Mouse (Mus musculus) left cerebral cortex, adult 11 months (tissue): ENCODE measurements around the gene Ppp1r1b.
A peak's percentile ranks its signal among the peaks of the same experiment; 100 is the strongest.
"Not testable (repeated sequence)": the region's sequence is repeated elsewhere in the genome, so short reads cannot be mapped to it uniquely, and the experiment has no call there.

Source experiments
- DNase-seq: peaks from one replicate; pipeline ENCODE4 v3.0.0; 2022; ENCODE audit warnings: low spot score

Gene Ppp1r1b

GRCm38 (mm10) chr11:98373244-98373643 is 25.0 kb downstream of the Ppp1r1b start:
- DNase-seq, result no peak

- DNase-seq, result no peak
Measured at GRCm38 (mm10) chr11:98374266-98374665, 26.1 kb downstream of the Ppp1r1b start.

DNA sequence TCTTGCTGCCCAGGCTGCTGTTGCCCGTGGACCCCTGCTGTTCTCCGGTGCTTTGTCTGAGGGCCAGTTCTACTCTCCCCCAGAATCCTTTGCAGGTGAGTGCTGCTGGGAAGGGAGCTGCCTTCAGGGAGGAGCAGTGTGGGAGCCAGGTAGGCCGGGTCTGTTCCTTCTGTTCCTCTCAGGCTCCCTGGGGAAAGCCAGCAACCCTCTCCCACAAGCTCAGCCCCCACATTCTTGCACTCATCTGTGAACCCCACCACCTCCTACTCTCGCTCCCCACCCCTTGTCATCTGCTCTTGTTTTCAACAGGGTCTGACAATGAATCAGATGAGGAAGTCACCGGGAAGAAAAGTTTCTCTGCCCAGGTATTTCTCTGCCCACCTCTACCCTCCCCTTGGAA is 28.6 kb downstream of the Ppp1r1b start:
- DNase-seq, result no peak

DNA sequence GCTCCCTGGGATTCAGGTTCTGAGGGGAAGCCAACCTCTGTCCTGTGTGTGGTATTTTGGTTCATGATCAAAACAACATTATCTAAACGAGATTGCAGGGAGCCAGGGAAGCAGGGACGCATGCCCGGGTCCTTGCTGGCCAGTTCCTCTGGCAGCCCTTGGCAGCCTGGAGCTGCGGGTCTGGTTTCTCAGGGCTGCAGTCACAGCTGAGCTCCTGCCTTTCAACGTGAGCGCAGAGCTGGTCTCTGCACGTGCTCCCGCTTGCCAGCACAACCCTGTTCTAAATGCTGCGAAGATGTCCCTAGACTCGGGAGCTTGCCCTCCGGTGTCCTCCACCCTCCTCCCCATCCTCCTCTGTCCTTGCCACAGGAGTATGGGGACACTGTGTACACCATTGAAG is 29.6 kb downstream of the Ppp1r1b start:
- DNase-seq, result no peak

- no peak for DNase-seq
Measured at GRCm38 (mm10) chr11:98379379-98379778, 31.2 kb downstream of the Ppp1r1b start.

GRCm38 (mm10) chr11:98380106-98380505 is 31.9 kb downstream of the Ppp1r1b start:
- DNase-seq, result no peak

- DNase-seq, result no peak
Measured at GRCm38 (mm10) chr11:98381651-98382050, 33.4 kb downstream of the Ppp1r1b start.

- not testable (repeated sequence) for DNase-seq
Measured at GRCm38 (mm10) chr11:98382405-98382804, 34.2 kb downstream of the Ppp1r1b start.

- DNase-seq, result no peak
Measured at GRCm38 (mm10) chr11:98383261-98384030, 35.2 kb downstream of the Ppp1r1b start, which contains the start of gene Tcap. TSS of gene Tcap (plus strand) at chr11:98383811.

DNA sequence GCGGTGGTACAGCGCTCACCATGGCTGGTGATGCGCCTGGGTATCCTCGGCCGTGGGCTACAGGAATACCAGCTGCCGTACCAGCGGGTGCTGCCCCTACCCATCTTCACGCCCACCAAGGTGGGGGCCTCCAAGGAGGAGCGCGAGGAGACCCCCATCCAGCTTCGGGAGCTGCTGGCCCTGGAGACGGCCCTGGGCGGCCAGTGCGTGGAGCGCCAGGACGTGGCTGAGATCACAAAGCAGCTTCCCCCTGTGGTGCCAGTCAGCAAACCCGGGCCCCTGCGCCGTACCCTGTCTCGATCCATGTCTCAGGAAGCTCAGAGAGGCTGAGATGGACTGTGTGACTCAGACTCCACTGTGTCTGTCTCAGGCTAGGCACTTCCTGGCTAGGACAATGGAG is 36.0 kb downstream of the Ppp1r1b start:
- DNase-seq, result no peak

GRCm38 (mm10) chr11:98384721-98385637 is 36.8 kb downstream of the Ppp1r1b start:
- DNase-seq, result no peak

DNA sequence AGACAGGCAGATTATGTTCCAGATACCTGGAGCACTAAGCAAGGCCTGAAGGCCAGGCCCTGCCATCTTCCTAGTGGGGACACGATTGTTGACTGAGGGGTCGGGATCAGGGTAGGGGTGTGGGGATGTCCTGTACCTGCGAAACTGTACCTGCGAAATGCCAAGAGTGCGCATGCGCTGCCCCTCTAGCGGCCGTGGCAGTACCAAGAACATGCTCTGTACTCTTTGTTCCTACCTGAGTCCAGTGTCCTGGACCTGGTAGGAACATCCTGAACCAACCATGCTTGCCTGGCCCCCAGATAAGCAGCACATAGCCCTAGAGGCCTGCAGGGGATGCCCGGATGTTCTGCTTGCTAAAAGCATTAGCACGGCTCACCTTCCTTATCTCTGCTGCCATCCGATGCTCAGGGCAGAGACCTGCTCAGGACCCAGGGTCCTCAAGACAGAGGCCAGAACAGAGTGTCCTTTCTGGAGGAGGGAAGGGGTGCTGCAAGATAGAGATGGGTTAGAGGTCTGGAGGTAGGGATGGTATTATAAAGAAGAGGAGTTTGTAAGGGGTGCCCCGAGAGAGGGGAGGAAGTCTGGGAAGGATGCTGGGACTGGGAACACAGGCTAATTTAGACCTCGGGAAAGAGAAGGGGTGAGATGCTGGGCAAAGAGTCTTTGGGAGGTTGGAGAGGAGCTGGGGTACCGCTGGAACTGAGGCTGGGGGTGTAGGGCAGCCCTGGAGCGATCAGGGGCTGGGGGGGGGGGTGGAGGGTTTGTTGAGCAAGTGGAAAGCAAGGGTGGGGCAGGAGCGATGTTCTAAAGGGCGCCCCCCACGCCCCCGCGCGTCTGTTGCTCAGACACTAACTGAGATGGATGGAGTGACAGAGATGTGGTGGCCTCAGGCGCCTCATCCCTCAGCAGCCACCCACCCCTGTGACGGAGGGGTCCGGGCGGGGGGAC is 37.7 kb downstream of the Ppp1r1b start, which contains the start of gene Pnmt:
Pnmt (plus strand) TSS at position 813 of the 948 bp plus-strand sequence.
- DNase-seq, result no peak

DNA sequence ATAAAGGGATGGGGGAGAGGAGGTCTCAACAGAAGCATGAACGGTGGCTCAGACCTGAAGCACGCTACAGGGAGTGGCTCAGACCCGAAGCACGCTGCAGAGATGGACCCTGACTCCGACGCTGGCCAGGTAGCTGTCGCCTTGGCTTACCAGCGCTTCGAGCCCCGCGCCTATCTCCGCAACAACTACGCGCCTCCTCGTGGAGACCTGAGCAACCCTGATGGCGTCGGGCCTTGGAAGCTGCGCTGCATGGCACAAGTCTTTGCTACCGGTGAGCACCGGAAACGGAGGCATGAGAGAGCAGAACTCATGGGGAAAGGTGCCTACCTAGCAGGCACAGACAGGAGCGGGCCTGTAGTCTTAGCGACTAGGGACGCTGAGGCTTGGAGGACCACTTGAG is 38.4 kb downstream of the Ppp1r1b start:
- DNase-seq, result no peak

- DNase-seq, result no peak
Measured at GRCm38 (mm10) chr11:98387056-98387577, 38.9 kb downstream of the Ppp1r1b start.

DNA sequence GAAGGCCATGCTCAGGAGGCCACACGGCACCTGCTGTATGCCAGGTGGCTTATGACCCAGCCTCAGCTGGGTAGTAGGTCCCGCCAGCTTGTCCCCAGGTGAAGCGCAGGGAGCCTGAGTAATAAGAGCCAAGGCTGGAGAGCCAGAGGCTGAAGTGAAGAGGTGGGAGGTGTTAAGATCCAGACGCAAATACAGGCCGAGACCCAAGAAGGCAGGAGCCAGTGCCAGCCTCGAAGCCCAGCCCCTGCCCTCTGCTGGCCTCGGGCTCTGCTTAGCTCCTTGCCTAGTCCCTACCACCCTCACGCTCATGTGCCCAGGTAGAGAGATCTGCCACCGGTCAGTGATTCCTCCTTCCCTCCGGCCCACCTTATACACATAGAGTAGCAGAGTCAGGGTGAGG is 40.1 kb downstream of the Ppp1r1b start:
- DNase-seq, result no peak

DNA sequence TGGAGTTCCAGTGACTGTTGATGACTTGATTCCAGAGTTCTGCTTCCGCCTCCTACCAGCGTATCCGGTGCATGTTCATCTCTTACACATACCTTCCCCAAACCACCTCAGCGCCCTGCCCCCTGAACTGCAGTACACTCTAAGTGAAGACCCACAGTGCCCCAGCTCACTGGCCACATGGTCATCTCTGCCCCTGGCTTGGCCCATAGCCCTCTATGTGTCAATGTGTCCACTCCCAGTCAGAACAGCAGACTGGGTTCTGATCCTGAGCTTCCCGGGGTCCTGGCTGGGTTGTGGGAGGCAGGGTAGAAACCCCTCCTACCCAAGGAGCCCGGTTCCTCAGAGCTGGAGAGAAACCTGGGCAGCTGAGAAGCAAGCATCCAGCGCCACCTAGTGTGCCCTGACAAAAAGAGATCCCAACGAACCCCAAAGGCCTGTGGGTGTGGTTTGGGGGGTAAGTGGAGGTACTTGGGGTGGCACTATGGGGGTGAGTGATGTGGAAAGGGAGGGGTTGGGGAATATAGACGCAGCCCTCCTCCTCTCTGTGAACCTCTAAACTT is 41.1 kb downstream of the Ppp1r1b start:
- peak; percentile 61 for DNase-seq

DNA sequence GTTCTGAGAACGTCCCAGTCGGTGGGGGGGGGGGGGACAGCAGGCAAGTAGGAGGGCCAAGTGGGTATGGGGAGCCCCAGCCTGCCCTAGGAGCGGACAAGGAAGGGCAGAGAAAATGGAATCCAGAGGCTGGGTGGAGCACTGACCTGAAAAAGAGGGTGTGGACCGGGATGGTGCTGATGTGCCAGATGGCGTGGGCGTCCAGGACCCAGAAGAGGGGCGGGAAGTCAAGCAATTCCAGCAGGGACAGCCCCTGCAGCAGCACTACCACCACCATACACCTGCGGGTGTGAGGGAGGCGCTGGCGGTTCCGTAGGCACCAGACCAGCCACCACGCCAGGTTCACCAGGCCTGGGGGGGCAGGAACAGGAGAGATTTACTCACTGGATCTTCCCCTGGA is 41.9 kb downstream of the Ppp1r1b start:
- DNase-seq, result no peak

DNA sequence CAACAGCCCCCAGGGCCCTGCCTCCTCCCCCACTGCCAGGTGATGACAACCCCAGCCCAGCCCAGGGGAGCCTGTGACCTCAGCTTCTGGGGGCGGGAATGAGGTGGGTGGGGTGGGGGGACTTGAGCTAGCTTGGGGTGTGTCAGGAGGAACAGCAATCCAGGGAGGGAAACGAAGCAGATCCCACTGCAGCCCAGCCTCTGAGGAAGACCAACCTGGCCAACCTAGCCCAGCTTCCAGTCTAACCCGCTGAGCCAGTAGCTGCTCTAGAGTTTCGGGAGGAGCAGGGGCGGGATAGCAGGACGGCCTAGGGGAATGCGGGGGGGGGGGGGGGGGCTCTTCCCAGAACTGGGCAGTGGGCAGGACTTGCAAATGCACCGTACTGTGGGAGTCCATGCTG is 43.8 kb downstream of the Ppp1r1b start:
- no peak for DNase-seq

DNA sequence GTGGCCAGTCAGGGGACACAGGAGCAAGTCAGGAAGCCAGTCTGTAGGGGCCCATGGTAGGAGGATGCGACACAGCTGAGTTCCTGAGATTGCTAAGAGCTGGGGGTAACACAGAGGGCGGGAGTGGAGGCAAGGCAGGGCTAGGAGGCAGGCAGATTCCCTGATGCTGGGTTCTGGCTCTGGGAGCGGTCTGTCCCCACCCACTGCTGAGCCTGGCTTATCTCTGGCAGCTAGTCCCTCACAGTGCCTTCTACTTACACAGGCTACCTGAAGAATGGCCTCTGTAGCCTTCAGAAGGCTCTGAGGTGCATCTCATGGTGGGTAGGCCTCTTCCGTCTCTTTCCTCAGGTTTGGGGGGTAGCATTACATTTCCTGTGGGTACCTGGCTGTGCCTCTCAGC is 44.4 kb downstream of the Ppp1r1b start:
- no peak for DNase-seq

DNA sequence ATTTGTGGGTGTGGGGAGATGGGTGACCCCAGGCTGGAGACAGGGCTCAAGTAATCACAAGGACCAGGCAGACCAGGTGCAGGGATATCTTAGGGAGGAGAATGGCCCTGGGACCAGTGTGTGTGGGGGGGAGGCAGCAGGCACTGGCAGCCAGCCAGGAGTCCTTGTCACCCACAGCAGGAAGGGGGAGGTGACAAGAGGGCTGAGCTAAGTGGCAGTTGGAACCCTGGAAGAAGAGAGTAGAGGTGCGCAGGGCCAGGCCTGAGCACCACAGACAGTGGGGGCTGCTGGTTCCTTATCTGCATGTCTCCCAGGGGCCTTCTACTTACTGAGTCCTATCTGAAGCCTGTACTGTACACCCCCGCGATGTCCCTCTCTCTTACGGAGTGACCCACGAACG is 45.1 kb downstream of the Ppp1r1b start:
- DNase-seq, result no peak

- no peak for DNase-seq
Measured at GRCm38 (mm10) chr11:98394301-98394700, 46.1 kb downstream of the Ppp1r1b start.
